Mouse (Mus musculus) spleen, postnatal 36 days (tissue): ENCODE data around the gene Crk.
A peak's percentile ranks its signal among the peaks of the same experiment; 100 is the strongest.

Experiments
- DNase-seq, 2 experiments: peaks; one replicate each; pipeline ENCODE4 v3.0.0; 2022; ENCODE audit warnings: low spot score in 2 of 2, mixed read lengths in 1 of 2

Gene Crk

DNA sequence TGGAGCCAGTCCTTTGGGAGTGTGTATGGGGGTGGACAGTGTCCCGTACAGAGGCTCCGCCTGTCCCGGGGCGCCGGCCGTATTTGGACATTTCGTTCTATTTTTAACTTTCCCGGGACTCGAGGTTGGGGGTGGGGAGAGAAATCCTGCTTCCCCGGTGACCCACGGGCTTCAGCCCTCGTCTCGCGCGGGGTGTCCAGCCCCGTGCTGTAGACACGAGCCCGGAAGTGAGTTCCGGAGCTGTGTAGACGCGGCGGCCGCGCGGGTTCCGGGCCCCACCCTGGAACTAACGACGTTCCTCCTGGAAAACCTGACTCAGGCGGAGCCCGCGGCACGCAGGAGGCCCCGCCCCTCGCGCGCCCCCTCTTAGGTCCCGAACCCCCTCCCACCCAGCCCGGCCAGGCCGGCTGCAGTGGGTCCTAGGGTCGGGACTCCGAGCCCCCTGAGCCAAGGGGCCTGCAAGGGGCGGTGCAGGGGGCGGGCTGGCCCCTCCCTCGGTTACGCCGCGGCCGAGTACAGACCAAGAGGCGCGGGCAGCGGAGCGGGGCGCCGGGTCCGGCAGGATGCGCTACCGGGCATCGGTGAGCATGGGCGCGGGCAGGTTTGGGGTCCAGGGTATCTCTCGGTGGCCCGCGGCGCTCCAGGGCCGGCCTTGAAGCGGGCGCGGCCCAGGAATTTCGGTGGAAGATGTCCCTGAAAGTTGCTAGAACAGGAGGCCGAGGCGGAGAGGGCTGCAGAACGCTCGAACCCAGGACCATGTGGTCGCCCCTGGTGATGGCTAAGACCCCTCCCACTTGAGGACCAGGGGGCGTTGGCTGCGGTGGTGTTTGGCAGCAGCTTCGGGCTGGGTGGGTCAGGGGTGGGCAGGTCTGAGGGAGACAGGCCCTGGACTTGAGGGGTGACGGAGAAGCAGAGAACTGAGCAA, 23.2 kb upstream of the Crk start:
- peak; percentile 84 to 86 for DNase-seq

DNA sequence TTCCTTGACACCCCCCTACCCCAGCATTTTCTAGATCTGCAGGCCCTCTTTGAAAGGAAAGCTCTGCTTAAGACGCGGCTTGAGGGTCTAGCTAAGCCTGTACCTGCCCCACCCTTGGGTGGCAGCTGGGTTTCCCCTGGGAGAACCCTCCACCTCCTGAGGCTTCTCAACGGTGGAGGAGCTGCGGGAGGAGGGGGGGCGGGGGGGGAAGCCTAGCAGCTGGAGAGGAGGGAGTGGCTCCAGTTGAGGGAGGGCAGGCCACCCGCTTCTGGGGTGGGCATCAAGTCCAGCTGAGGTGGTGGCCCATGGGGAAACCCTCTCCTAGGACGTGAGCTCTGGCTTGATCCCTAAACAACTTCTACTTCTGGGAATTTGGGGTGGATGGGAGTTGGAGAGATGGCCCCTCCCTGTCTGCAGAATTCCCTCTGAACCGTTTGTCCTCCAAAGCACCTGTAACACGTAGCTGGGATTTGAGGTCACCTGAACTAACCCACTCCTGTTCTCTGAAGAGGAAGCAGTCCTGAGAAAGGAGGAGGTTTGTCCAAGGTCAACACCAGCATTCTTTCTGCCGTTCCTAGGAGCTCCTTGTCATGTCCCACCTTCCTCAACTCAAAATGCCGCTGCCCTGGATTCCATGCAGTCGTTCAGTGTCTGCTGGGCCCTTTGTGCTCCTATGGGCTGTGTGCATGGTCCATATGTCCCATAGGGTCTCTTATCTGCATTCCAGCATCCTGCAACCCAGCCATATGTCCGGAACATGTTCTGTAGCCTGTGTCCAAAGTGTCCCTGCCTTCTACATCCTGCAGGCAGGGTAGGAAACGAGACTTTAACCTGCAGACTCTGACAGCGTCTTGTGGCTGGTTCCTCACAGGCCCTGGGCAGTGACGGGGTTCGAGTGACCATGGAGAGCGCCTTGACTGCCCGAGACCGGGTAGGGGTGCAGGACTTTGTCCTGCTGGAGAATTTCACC, 22.2 kb upstream of the Crk start:
- peak; percentile 74 to 75 for DNase-seq

DNA sequence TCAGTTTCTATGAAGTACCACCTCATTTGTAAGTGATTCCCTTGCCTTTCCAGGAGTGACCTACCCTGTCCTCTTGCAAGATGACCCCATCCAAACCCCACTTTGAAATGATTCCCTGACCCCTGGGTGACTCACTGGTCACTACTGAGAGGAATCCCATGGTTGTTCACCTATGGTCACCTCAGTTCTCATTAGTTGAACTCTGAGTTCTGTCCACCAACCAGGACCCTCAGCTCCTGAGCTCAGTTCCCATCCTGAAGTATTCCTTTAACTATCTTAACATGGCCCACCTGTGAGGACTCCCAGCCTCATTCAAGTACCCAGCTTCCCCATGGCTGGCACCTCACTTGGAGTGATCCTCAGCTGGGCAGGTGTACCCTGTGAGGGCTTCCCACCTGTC, 21.2 kb upstream of the Crk start:
- DNase-seq, result no peak

GRCm38 (mm10) chr11:75658311-75658710, 20.7 kb upstream of the Crk start:
- no peak for DNase-seq

- no peak for DNase-seq
These were observed 19.9 kb upstream of the Crk start for GRCm38 (mm10) chr11:75658996-75659750.

GRCm38 (mm10) chr11:75660081-75660590, 18.9 kb upstream of the Crk start:
- DNase-seq, result no peak

DNA sequence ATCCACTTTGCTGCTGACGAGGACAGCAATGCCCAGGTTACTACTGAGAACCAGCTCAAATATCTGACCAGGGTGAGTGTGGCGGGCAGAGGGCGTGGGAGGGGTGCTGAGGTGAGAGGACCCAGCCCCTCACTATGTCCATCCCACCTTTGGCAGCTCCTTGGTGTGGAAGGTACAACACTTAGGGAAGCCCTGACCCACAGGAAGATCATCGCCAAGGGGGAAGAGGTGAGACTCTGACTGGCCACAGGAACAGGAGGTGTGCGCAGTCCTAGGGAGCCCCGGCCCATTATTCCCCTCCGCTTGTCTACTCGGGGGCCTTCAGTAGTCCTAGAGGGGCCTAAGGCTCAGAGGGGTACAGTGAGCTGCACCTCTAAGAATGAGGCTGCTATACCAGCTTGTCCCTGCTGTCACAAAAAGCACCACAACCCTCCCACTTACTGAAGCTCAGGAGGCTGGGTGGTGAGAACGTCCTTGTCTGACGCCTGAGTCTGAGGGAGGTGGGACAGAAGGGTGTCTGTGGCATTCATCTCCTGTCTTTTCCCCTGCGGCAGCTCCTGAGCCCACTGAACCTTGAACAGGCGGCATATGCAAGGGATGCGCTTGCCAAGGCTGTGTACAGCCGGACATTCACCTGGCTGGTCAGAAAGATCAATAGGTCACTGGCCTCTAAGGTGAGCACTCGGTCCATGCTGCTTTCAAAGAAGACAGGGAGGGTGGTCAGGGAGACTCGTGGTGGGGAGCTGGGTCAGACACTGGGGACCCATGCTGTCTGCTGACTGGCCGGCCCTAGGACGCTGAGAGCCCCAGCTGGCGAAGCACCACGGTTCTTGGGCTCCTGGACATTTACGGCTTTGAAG, 17.9 kb upstream of the Crk start:
- DNase-seq, result no peak

- no peak for DNase-seq
These were observed 16.9 kb upstream of the Crk start for GRCm38 (mm10) chr11:75662131-75662530.

DNA sequence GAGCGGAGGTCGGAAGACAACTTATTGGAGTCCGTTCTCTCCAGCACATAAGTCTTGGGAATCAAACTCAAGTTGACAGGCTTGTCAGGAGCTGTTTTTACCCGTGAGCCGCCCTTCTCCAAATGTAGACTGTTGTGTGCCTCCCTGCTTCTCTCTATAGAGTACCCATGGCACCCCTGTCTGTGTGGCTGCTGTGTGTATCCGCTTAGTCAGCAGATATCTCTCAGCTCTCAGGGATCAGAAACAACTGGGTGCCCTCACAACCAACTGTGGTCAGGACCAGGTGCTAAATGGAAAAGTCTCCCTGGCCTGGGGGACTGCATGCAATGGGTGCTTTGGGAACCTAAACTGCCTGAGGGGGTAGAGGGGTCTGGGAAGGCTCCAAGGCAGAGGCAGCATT, 12.8 kb upstream of the Crk start:
- DNase-seq, result no peak

DNA sequence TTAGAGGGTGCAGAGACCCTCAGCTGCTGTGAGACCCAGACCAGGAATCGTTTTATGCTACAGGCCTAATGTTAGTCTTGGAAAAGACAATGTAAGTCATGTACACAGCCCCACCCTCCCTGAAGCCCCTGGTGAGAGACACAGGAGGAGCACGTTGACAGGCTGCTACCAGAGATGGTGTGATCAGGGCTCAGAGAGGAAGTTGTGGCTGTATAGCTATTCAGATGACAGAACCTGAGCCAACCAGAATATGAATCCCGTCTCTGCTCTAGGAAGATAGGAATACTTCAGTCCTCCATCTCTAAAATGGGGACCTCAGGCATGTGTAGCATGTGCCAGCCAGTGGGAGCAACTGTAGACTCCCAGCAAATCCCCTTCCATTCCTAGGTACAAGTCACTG, 10.4 kb upstream of the Crk start:
- DNase-seq, result no peak

DNA sequence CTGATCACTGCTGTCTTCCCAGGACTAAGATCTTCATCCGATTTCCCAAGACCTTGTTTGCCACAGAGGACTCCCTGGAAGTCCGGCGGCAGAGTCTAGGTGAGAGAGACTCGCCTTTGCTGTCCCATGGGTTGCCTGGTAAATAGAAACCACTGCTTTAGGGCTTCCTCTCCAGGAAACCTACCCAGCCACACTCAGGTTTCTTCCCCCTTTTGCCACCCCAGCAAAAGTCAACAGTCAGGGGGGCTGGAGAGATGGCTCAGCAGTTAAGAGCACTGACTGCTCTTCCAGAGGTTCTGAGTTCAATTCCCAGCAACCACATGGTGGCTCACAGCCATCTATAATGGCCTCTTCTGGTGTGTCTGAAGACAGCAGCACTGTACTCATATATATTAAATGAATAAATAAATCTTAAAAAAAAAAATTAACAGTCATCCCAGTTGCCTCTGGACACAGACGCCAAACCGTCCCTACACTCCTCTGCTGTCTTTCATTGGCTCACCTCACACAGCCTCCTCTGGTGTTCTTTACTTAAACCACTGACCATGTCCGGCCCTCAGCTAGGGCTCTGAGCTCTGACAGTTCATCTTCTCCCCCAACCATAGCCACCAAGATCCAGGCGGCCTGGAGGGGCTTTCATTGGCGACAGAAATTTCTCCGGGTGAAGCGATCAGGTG, 9.7 kb upstream of the Crk start:
- DNase-seq, result no peak

GRCm38 (mm10) chr11:75669853-75670200, 9.2 kb upstream of the Crk start:
- DNase-seq, result no peak

DNA sequence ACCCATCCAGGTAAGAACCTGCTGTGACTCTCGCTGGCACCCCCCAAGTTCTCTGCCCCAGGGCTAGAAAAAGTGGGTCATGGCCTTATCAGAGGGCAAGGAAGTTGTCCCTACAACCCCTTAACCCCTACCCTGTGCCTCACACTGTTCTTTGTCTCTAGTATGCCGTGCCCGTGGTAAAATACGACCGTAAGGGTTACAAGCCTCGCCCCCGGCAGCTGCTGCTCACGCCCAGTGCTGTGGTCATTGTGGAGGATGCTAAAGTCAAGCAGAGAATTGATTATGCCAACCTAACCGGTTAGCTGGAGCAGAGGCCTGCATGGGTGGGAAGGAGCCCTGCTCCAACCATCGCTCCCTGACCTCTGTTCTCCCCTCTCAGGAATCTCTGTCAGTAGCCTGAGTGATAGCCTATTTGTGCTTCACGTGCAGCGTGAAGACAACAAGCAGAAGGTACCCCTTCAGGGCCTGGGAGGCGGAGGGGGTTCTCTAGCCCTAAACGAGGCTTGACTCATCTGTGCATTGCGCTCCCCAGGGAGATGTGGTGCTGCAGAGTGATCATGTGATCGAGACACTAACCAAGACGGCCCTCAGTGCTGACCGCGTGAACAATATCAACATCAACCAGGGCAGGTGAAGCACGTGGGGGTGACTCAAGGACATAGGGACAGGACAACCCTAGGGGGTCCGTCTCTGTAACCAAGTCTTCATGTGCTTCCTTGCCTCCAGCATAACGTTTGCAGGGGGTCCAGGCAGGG, 7.5 kb upstream of the Crk start:
- no peak for DNase-seq

DNA sequence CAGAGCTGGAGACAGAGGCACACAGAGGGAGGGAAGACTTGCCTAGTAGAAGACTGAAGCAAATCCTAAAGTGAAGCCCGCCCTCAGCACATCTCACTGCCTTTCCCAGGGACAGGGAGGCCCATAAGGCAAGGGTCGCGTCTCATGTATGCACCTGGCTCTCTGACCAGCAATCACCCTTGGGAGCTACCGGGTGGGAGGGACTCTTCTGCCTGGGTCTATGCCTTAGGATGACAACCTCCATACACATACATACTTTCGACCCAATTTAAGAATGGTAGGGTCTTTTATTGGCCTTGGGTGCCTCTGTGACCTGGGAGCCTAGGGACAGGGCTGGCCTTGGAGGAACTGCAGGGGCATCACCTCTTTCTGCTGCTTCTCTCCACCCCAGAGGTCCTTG, 5.6 kb upstream of the Crk start:
- no peak for DNase-seq

DNA sequence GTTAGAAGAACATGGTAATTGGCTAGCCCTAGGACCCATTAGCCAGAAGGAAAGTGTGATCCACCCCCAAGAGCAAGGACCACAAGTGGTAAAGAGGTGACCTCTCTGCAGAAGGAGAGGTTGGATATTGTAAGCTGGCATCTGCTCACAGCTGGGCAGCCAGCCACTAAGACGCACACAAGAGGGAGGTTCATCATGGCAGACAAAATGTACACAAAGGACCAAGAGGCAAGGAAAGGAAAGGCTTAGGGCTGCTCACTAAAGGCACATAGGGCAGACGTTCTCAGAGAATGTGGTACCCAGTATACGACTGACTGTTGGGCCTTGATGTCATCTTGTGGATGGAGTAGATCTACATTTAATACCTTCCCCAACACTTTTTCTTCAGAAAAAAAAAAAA, 4.2 kb upstream of the Crk start:
- no peak for DNase-seq

DNA sequence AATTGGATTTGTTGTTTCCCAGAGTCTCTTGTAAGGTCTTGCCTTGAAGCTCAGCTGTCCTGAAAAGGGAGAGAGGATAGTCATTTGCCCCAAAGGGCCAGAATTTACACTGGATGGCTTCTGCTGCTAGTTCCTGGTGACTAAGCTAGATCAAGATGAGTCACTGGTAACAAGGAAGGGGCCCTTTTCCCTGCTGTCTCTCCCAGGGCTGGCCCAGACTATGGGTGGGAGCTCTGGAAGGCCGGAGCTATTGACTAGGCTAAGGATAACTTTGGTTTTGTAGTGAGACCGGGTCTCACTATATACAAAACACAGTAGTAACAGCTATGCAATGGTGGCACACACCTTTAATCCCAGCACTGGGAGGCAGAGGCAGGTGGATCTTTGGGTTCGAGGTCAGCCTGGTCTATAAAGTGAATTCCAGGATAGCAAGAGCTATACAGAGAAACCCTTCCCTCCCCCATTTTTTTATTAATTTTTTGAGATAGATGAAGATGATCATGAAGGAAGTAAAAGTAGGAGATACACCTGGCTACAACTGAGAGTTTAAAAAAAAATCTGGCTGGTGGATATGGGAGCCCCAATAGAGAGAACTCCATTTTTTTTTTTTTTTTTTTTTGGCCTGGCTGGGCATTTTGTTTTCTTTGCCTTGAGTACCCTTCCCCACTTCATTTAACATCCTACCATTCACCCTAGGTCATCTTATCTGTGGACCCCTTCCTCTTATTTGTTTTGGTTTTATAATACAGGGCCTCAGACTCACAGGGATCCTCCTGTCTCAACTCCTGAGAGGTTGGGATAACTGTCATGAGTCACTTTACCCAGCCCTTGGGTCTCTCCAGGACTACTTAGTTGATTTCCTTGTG, 945 bp upstream of the Crk start:
- no peak for DNase-seq

DNA sequence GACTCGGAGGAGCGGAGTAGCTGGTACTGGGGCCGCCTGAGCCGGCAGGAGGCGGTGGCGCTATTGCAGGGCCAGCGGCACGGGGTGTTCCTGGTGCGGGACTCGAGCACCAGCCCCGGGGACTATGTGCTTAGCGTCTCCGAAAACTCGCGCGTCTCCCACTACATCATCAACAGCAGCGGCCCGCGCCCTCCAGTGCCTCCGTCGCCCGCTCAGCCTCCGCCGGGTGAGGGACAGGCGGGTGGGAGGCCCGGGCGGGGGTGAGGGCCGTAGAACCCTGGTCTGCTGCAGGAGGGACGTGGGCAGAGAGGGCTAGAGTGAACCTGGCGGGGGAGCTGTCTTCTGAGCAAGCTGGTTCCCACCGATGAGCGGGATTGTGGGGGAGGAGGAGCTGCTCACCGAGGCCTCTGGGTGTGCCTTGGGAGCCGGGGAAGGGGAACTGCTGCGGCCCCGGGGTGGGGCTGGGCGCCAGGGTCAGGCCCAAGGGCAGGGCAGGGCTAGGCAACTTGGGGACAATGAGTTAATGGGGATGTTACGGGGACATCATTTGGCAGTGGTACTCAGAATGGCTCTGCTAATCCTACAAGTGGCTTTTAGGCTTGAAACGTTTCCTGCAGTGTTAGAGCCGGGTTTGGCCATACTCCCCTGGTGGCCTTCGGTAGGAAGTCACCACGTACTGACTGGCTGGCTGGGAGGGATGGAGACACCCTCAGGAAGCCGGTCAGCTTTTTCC, 546 bp downstream of the Crk start:
- peak; percentile 66 to 67 for DNase-seq

- no peak for DNase-seq
These were observed 5.4 kb downstream of the Crk start for GRCm38 (mm10) chr11:75684462-75684861.
